Mouse (Mus musculus) midbrain, embryonic 14.5 days (tissue): Measurements from ENCODE around the gene Jun. TPM values are rescaled to one million over a fixed set of nuclear protein-coding genes. Genes with fewer than 3 reads are reported as not detected.
A peak's percentile ranks its signal among the peaks of the same experiment; 100 is the strongest.

Source experiments
- ATAC-seq: fragments of 200-750 bp; cut with Nextera tagmentation; 2 replicates; pipeline ENCODE4 v1.8.0; 2017; ENCODE audit warnings: moderate number of reproducible peaks, moderate library complexity; ENCODE audit not compliant: low FRiP score, low TSS enrichment
- DNase-seq: peaks from one replicate; pipeline ENCODE4 v3.0.0-alpha.2; 2015
- H3K27ac ChIP-seq: fragments of 300-500 bp; sonication (generic); replicated peaks from 2 replicates; pipeline ENCODE4 v1.5.1; 2014; ENCODE audit warnings: mild to moderate bottlenecking, low read depth, low read length, moderate library complexity
- H3K27me3 ChIP-seq: fragments of 300-500 bp; sonication (generic); 2 replicates; pipeline ENCODE4 v1.6.1; 2014; ENCODE audit warnings: low read length, control low read depth, mixed read lengths; ENCODE audit not compliant: control insufficient read depth, insufficient read depth
- H3K36me3 ChIP-seq: fragments of 300-500 bp; sonication (generic); 2 replicates; pipeline ENCODE4 v1.6.1; 2014; ENCODE audit warnings: low read length, control low read depth; ENCODE audit not compliant: control insufficient read depth, insufficient read depth
- H3K4me1 ChIP-seq: fragments of 300-500 bp; sonication (generic); 2 replicates; pipeline ENCODE4 v1.6.1; 2014; ENCODE audit warnings: mild to moderate bottlenecking, antibody characterized with exemption, low read length, control low read depth; ENCODE audit not compliant: control insufficient read depth, insufficient read depth
- H3K4me2 ChIP-seq: fragments of 300-500 bp; sonication (generic); 2 replicates; pipeline ENCODE4 v1.6.1; 2014; ENCODE audit warnings: mild to moderate bottlenecking, low read length, moderate library complexity
- H3K4me3 ChIP-seq: fragments of 300-500 bp; sonication (generic); replicated peaks from 2 replicates; pipeline ENCODE4 v1.5.1; 2014; ENCODE audit warnings: low read depth, low read length
- H3K9ac ChIP-seq: fragments of 300-500 bp; sonication (generic); replicated peaks from 2 replicates; pipeline ENCODE4 v1.6.1; 2014; ENCODE audit warnings: mild to moderate bottlenecking, low read length, moderate library complexity
- H3K9me3 ChIP-seq: fragments of 300-500 bp; sonication (generic); 2 replicates; pipeline ENCODE4 v1.6.1; 2016; ENCODE audit warnings: low read length, control low read depth, mixed read lengths; ENCODE audit not compliant: control insufficient read depth
- WGBS: fragments of 180-500 bp; shearing (Covaris S2); extraction: QIAGEN DNeasy Blood & Tissue Kit; methylation state at CpG from one replicate; pipeline ENCODE4 v1.1.7; 2014; 5-methylcytosine and 5-hydroxymethylcytosine counted together
- polyA plus RNA-seq: library from polyadenylated mRNA; unstranded; fragments of >200 nt; fragmentation: Nextera tagmentation; extraction: Ambion mirVana; gene quantifications from 2 replicates; pipeline ENCODE4 v1.2.1, GENCODE M21; 2014

Jun gene
- polyA plus RNA-seq, 1 experiment from 2014 or later, result 29.8 TPM

DNA sequence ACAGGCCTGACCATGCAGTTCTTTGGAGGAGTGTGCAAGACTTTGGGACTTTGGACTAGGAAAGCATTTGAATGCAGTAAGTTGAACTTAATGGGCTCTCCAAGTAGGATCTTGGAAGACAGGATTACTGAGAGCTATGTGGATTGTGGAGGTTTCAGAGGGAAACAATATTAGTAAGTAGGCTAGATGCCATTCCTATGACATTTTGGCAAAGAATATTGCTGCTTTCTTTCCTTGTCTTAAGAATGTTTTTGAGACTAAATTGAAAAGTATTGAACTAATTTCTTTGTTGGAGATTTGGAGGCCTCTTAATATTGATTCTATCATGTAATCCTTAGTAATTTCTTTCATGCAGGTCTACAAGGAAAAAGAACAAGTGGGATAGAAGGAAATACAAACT, 39.8 kb downstream of the Jun start:
- H3K27me3 ChIP-seq, result no peaks in the 10 kb centered on the region
- no peaks in the 10 kb centered on the region for H3K9me3 ChIP-seq
- no peaks in the 10 kb centered on the region for H3K36me3 ChIP-seq
- DNase-seq, result no peak
- ATAC-seq, result no peak
- H3K9ac ChIP-seq, result no peak overlapping the region
- H3K4me2 ChIP-seq, result no peak overlapping the region
- H3K4me3 ChIP-seq, result no peak overlapping the region
- H3K27ac ChIP-seq, result no peak overlapping the region
- H3K4me1 ChIP-seq, result no peaks in the 10 kb centered on the region

DNA sequence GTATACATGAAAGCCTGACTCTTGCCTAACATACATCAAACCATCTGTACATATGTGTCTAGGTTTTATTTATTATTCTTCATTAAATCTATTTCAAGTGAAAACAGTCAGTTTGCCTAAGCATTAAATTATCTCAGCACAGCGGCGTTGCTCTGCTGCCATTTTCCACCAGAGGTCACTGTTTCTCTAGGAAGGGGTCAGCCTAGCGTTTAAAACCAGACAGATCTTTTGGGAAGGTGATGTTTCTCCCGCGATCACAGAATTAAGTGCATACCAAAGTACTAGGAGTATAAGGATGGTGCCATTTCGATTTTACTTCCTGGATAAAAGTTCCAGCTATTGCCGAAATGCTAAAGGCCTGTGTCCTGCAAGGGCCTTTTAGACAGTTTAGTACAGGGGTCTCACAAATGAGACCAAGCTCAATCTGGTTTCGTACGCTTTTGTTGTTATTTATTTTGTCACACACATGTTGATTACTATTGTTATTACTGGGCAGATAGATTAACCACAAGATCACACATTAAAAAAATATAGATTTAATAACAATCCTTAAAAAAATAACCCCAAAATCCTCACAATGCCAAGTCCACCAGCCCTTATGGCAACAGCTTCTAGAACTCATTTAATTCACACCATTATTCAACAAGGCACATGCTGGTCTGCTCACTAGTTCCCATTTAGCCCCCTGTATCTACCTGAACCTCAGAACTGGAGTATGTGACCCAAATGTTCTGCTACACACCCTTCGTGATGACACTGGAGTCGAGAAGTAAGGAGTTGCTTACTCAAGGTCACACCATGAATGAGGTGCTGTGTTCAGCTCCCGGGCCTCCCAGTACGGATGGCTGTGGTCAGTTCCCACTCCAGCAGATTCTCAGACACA, 43.6 kb downstream of the Jun start:
- Histone ChIP-seq H3K4me1 (no peaks in the 10 kb centered on the region), H3K9ac (no peak overlapping the region), H3K27me3 (no peaks in the 10 kb centered on the region), H3K36me3 (no peaks in the 10 kb centered on the region), H3K9me3 (no peaks in the 10 kb centered on the region), H3K27ac (no peak overlapping the region), H3K4me2 (no peak overlapping the region), H3K4me3 (no peak overlapping the region)
- ATAC-seq (peak; percentile 74; the same call in 1 of the 2 replicates), DNase-seq (peak; percentile 91)
- WGBS, result 46% methylated on average over 13 of the region's 13 CpGs

DNA sequence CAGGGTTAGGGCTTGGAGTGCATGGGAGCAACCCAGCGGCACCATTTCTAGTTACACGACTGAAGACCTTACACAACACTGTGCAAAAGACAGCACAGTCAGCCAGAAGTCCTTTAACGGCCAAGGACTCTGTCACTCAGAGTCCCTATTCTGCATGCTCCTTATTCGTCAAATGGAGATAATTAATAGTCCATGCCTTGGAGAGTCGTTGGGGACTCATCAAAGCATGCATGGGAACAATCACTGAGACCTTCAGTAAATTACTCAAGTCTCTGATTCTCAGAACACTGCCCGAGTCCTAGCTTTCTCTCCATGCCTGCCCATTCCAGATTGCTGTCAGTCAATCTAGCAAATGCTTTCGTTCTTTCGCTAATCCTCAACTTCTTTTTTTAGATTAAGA, 44.3 kb downstream of the Jun start:
- Histone ChIP-seq H3K36me3 (no peaks in the 10 kb centered on the region), H3K4me1 (no peaks in the 10 kb centered on the region), H3K4me3 (no peak overlapping the region), H3K9me3 (no peaks in the 10 kb centered on the region), H3K4me2 (no peak overlapping the region), H3K27ac (no peak overlapping the region), H3K9ac (no peak overlapping the region), H3K27me3 (no peaks in the 10 kb centered on the region)
- DNase-seq, result no peak
- 0 out of 2 replicates have a peak, but pooled peaks have one; percentile 31 for ATAC-seq
- 70% methylated on average over 8 of the region's 8 CpGs for WGBS

DNA sequence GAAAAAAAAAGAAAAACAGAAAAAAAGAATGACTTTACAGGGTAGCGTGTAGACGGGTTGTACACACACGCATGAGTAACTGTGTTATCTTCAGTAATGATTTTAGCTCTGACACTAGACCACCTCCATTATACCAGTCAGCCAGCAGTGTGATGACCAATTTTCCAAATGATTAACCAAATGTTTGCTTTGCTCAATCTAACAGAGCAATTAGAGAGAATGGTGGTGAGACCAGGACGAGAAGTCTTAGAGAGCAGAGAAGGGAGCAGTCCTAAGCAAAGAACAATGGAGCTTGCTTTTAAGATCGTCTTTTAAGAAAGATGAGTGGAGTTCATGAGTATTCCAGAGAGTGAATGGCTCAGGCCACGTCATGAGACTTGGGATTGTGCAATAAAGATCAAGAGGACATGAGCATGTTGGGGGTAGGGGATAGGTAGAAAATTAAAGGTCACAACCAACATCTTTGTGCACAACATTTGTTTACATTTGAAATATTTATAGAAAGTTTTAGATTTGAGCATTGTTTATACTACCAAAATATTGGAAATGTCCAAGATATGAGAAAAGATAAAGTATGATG, 46.7 kb downstream of the Jun start:
- DNase-seq (no peak), ATAC-seq (no peak)
- WGBS, result 79% methylated on average over 6 of the region's 6 CpGs
- Histone ChIP-seq H3K4me2 (no peak overlapping the region), H3K27ac (no peak overlapping the region), H3K4me1 (no peaks in the 10 kb centered on the region), H3K4me3 (no peak overlapping the region), H3K9me3 (no peaks in the 10 kb centered on the region), H3K36me3 (no peaks in the 10 kb centered on the region), H3K27me3 (no peaks in the 10 kb centered on the region), H3K9ac (no peak overlapping the region)

DNA sequence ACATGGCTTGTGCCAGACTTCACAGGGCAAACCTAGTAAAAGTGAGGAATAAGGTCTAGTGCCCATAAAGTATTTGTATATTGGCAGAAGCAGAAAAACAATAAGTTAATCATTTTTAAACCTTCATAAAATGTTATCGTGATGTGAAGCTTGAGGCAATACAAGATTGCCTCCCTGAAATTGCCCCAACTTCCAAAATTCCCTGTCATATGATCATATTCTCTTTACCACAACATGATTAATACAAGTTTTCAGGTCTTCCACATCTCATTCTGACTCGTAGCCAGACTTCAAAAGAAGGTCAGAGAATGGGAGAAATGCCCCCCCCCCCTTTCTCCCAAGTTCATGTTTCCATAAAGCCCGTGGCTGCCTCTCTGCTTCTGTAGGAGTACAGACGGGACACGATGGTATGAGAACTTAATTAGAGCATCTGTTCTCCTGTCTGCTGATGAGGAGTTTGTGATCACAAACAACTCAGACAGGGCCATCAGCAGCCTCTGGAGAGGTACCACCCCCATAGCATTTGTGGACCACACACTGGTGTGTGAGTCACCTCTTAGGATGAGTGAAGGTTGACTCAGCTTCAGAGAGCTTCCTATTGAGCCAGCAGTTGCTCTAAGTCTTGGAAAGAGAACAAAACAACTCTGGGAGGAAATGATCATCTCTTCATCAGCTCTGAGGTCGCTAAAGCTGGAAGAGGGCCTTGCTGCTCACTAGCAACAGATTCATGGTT, 50.8 kb downstream of the Jun start:
- Histone ChIP-seq H3K36me3 (no peaks in the 10 kb centered on the region), H3K27me3 (no peaks in the 10 kb centered on the region), H3K4me2 (no peak overlapping the region), H3K9me3 (no peaks in the 10 kb centered on the region), H3K4me1 (no peaks in the 10 kb centered on the region), H3K4me3 (no peak overlapping the region), H3K27ac (no peak overlapping the region), H3K9ac (no peak overlapping the region)
- ATAC-seq, result no peak
- no peak for DNase-seq
- 74% methylated on average over 6 of the region's 6 CpGs for WGBS

DNA sequence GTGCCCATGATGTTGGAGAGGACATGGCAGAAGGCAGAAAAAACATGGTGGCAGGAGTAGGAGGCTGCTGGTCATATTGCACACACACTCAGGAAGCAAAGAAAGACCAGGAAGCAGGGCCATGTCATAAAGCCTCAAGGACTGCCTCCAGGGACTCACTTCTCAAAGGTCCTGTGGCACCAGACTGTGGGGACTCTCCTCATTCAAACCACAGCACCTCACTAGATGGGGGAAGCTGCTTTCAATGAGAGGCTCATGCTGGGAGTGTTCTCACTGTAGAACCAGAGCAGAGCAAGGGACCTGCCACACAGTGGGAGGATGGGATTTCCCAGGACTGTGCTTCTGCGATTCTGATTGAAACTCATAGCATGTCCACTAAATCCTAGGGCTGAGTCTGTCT, 51.9 kb downstream of the Jun start:
- Histone ChIP-seq H3K4me3 (no peak overlapping the region), H3K4me1 (no peaks in the 10 kb centered on the region), H3K27me3 (no peaks in the 10 kb centered on the region), H3K9ac (no peak overlapping the region), H3K36me3 (no peaks in the 10 kb centered on the region), H3K27ac (no peak overlapping the region), H3K9me3 (no peaks in the 10 kb centered on the region), H3K4me2 (no peak overlapping the region)
- ATAC-seq, result no peak; the same call in 1 of the 2 replicates
- 79% methylated on average over 1 of the region's 1 CpGs for WGBS
- no peak for DNase-seq

DNA sequence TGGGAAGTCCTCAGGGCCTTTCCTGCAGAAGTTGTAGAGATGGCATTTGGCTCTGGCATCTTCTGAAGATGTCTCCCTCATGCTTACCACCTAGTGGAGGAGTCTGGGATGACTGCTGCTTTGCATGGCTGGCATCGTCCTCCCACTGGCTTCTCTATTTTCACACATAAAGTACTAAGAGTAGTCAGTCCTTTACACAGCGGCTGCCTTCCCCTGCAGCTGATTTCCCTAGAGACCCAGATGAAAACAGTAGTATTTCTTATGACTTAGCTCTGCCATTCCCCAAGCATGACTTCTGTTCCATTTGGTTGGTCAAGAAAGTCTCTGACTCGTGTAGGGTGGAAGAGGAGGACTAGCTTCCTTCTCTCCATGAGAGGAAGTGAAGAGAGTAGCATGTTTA, 52.8 kb downstream of the Jun start:
- no peak overlapping the region for H3K4me3 ChIP-seq
- no peaks in the 10 kb centered on the region for H3K9me3 ChIP-seq
- no peak overlapping the region for H3K9ac ChIP-seq
- H3K36me3 ChIP-seq, result no peaks in the 10 kb centered on the region
- H3K27me3 ChIP-seq, result no peaks in the 10 kb centered on the region
- no peak for ATAC-seq
- no peak for DNase-seq
- 67% methylated on average over 3 of the region's 3 CpGs for WGBS
- no peak overlapping the region for H3K4me2 ChIP-seq
- H3K27ac ChIP-seq, result no peak overlapping the region
- no peaks in the 10 kb centered on the region for H3K4me1 ChIP-seq
